Mouse (Mus musculus) forebrain, embryonic 11.5 days (tissue): ENCODE measurements around the gene Sfxn2. TPM values are rescaled to one million over a fixed set of nuclear protein-coding genes. Genes with fewer than 3 reads are reported as not detected.

Experiments used
- ATAC-seq: fragments of 200-750 bp; cut with Nextera tagmentation; replicated peaks from 2 replicates; pipeline ENCODE4 v1.8.0; 2017; ENCODE audit warnings: moderate TSS enrichment; ENCODE audit not compliant: low FRiP score
- DNase-seq: peaks from one replicate; pipeline ENCODE4 v3.0.0-alpha.2; 2017; ENCODE audit warnings: low spot score
- H3K27ac ChIP-seq: fragments of 300-500 bp; sonication (generic); 2 replicates; pipeline ENCODE4 v1.5.1; 2014; ENCODE audit warnings: low read depth, low read length
- H3K27me3 ChIP-seq: fragments of 300-500 bp; sonication (generic); 2 replicates; pipeline ENCODE4 v1.6.1; 2014; ENCODE audit warnings: mild to moderate bottlenecking, low read length, mixed read lengths; ENCODE audit not compliant: control insufficient read depth, insufficient read depth
- H3K36me3 ChIP-seq: fragments of 300-500 bp; sonication (generic); 2 replicates; pipeline ENCODE4 v1.6.1; 2014; ENCODE audit warnings: mild to moderate bottlenecking, low read length, moderate library complexity, mixed read lengths; ENCODE audit not compliant: control insufficient read depth, insufficient read depth
- H3K4me1 ChIP-seq: fragments of 300-500 bp; sonication (generic); replicated peaks from 2 replicates; pipeline ENCODE4 v1.6.1; 2014; ENCODE audit warnings: low read length, mixed read lengths; ENCODE audit not compliant: control insufficient read depth, insufficient read depth
- H3K4me2 ChIP-seq: fragments of 300-500 bp; sonication (generic); 2 replicates; pipeline ENCODE4 v1.6.1; 2014; ENCODE audit warnings: low read depth, mild to moderate bottlenecking, low read length, moderate library complexity, mixed read lengths; ENCODE audit not compliant: severe bottlenecking
- H3K4me3 ChIP-seq: fragments of 300-500 bp; sonication (generic); 2 replicates; pipeline ENCODE4 v1.5.1; 2014; ENCODE audit warnings: low read depth, low read length
- H3K9ac ChIP-seq: fragments of 300-500 bp; sonication (generic); 2 replicates; pipeline ENCODE4 v1.6.1; 2014; ENCODE audit warnings: low read length
- H3K9me3 ChIP-seq: fragments of 300-500 bp; sonication (generic); 2 replicates; pipeline ENCODE4 v1.6.1; 2016; ENCODE audit warnings: low read length, mixed read lengths; ENCODE audit not compliant: control insufficient read depth
- WGBS: fragments of 180-500 bp; shearing (Covaris S2); extraction: QIAGEN DNeasy Blood & Tissue Kit; methylation state at CpG from one replicate; pipeline ENCODE4 v1.1.7; 2014; 5-methylcytosine and 5-hydroxymethylcytosine counted together
- polyA plus RNA-seq: library from polyadenylated mRNA; unstranded; fragments of >200 nt; fragmentation: Nextera tagmentation; extraction: Ambion mirVana; gene quantifications from 2 replicates; pipeline ENCODE4 v1.2.1, GENCODE M21; 2014

The Sfxn2 gene
- polyA plus RNA-seq, 1 experiment from 2014 or later, result 10.9 TPM

DNA sequence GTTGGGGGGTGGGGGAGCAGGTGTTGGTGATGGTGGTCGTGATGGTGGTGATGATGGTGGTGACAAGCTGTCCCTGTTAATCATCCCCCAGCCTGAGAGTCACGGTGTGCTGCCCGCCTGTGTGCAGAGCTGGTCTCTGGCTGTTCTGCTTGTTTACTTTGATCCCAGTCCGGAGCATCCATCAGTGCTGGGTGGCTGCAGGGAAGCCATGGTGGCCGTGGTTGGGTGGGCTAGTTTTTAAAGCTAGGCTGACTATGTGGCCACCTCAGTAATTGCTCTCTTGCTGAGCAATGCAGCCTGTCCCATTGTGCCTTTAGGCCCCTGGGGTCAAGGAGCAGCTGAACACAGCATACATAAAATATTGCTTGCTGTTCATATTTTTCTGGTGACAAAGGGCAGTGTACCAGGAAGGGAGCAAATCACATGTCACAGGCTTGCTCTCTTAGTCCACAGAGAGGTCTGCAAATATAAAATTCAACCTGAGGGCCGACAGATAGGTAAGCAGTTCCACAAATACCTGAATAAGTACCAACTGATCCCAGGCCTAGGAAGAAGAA lies 38.5 kb upstream of the Sfxn2 start:
- WGBS, result 72% methylated on average over 6 of the region's 6 CpGs
- peaks cover 34% of the 10 kb centered on the region for H3K4me1 ChIP-seq

DNA sequence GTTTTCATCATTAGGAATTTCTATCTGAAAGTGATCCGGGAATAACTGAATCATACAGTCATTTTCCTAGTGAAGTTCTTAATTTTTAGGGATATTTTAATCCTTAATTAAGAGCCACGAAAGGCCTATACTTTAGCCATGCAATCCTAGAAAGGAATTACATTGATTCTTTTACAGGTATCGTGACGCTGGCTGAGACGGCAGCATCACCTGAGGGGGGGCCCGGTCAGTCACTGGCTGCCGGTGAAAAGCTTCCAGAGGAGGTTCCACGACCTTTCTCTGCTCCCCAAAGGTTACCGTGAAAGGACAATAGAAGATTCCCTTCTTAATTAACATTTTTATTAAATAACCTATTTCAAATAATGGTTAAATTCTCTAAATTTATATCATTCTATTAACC lies 35.8 kb upstream of the Sfxn2 start:
- Histone ChIP-seq H3K9ac (no peak overlapping the region), H3K4me3 (no peak overlapping the region), H3K36me3 (no peaks in the 10 kb centered on the region), H3K4me2 (no peak overlapping the region), H3K4me1 (peaks cover 9% of the 10 kb centered on the region), H3K27me3 (no peaks in the 10 kb centered on the region), H3K27ac (no peak overlapping the region), H3K9me3 (no peaks in the 10 kb centered on the region)
- no peak for ATAC-seq
- no peak for DNase-seq
- 91% methylated on average over 9 of the region's 9 CpGs for WGBS

More for the DNA sequence above, 38.5 kb upstream of the Sfxn2 start:
- Histone ChIP-seq H3K27me3 (no peaks in the 10 kb centered on the region), H3K36me3 (no peaks in the 10 kb centered on the region), H3K4me3 (no peak overlapping the region), H3K9me3 (no peaks in the 10 kb centered on the region), H3K4me2 (no peak overlapping the region), H3K27ac (no peak overlapping the region), H3K9ac (no peak overlapping the region)
- ATAC-seq (no peak), DNase-seq (no peak)

DNA sequence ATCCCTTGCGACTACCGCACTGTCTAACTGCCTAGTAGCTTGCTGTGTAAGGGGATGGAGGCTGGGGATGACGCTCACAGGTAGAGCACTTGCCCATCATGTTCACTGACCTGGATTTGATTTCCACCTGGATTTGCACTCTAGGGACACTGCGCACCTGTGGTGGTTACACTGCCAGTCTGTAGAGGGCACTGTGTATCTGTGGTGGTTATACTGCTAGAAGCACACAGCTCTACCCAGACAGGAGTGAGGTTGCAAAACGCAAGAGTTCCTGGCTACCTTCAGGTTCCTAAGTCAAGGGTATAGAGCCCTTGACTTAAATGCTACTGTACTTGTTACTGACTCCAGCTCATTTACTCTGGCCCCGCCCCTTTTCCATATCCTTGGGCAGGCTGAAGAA lies 35.0 kb upstream of the Sfxn2 start:
- H3K36me3 ChIP-seq, result no peaks in the 10 kb centered on the region

DNA sequence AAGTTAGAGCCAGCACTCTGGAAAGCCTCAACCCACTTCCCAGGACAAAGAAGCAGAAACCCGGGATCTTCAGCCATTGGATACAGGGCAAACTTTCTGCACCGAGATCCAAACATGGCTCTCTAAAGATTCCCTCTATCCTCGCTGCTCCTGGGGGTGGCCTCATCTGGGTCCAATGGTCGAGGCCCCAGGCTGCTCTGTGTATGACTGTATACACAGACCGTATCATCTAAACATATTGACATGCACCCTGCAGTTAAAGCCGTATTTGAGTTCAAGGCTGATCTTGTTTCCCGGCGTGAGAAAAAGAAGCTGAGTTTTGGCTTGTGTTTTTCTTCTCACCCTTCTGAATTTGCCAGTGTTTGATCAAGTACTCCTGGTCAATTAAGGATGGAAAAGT lies 30.4 kb upstream of the Sfxn2 start:
- Histone ChIP-seq H3K9ac (no peak overlapping the region), H3K36me3 (no peaks in the 10 kb centered on the region), H3K27ac (no peak overlapping the region), H3K4me3 (no peak overlapping the region), H3K27me3 (no peaks in the 10 kb centered on the region), H3K4me1 (no peaks in the 10 kb centered on the region), H3K9me3 (no peaks in the 10 kb centered on the region), H3K4me2 (no peak overlapping the region)
- ATAC-seq (no peak), DNase-seq (no peak)
- 93% methylated on average over 8 of the region's 8 CpGs for WGBS

More for the DNA sequence above, 35.0 kb upstream of the Sfxn2 start:
- no peaks in the 10 kb centered on the region for H3K9me3 ChIP-seq
- no peaks in the 10 kb centered on the region for H3K27me3 ChIP-seq
- H3K9ac ChIP-seq, result no peak overlapping the region
- H3K4me2 ChIP-seq, result no peak overlapping the region
- no peak for ATAC-seq
- 90% methylated on average over 6 of the region's 6 CpGs for WGBS
- no peak overlapping the region for H3K4me3 ChIP-seq
- DNase-seq, result no peak
- H3K4me1 ChIP-seq, result peaks cover 2% of the 10 kb centered on the region; the same call in 1 of the 2 replicates
- no peak overlapping the region for H3K27ac ChIP-seq

DNA sequence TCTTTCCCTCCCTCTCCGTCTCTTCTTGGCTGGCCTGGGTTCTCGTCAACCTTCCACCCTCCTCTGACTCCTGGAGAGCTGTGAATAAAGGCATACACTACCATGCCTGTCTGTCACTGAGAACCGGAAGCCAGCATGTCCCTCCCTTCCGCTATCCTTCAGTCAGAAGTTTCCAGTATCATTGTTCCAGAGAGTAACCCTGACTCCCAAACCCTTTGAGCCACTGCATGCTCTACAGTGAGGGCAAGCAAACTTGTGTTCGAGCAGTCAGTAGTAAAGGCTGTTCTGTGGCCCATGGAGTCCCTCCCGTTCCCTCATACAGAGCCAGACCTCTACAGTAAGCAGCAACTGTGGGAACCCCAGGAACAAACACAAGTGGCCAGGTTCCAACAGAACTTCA lies 25.6 kb upstream of the Sfxn2 start:
- Histone ChIP-seq H3K4me1 (no peaks in the 10 kb centered on the region), H3K9ac (no peak overlapping the region), H3K27ac (peak overlapping the region; percentile 31; the same call in 1 of the 2 replicates), H3K27me3 (no peaks in the 10 kb centered on the region), H3K4me3 (no peak overlapping the region), H3K4me2 (no peak overlapping the region), H3K36me3 (no peaks in the 10 kb centered on the region), H3K9me3 (no peaks in the 10 kb centered on the region)
- DNase-seq (no peak), ATAC-seq (no peak)
- 80% methylated on average over 6 of the region's 6 CpGs for WGBS

DNA sequence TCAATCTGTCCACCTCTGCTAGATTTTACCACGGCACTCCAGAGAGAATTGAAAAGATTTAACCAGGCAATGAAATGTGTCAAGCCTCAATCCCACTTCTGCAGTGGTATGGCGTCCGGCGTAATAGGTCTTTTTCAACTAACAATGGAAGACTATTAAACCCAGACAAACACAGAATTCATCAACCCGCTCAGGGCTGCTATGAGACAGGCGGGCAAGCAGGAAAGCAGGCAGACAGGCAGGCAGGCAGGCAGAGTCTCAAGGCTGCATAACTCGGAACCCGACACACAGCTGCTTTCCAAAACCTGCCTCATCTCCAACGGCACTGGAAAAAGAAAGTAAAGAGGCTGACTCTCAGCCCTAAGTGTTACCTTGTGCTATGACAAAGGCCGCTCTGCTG lies 25.1 kb upstream of the Sfxn2 start:
- Histone ChIP-seq H3K4me1 (no peaks in the 10 kb centered on the region), H3K4me3 (no peak overlapping the region), H3K9me3 (no peaks in the 10 kb centered on the region), H3K36me3 (no peaks in the 10 kb centered on the region), H3K4me2 (no peak overlapping the region), H3K27me3 (no peaks in the 10 kb centered on the region), H3K27ac (peak overlapping the region; percentile 62), H3K9ac (no peak overlapping the region)
- DNase-seq (no peak), ATAC-seq (no peak)
- WGBS, result 68% methylated on average over 10 of the region's 10 CpGs

DNA sequence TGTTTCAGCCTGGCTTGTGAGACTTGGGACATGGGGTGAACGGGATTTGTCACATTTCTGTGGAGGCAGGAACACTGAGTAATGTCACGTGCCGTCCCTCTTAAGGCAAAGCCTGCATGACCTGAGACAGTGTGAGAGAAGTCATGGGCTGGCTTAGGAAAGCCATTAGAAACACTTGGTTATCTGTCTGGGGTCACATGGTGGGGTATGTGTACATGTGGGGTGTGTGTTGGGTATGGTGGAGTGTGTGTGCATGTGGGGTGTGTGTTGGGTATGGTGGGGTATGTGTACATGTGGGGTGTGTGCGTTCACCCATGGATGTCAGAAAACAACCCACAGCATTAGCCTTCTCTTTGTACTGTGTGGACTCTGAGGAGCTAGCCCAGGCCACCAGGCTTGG lies 22.8 kb upstream of the Sfxn2 start:
- Histone ChIP-seq H3K9me3 (no peaks in the 10 kb centered on the region), H3K27me3 (no peaks in the 10 kb centered on the region), H3K27ac (no peak overlapping the region), H3K4me3 (no peak overlapping the region), H3K4me1 (no peaks in the 10 kb centered on the region), H3K9ac (no peak overlapping the region), H3K4me2 (no peak overlapping the region), H3K36me3 (0 out of 2 replicates have a peak, but pooled peaks cover 1% of the 10 kb centered on the region)
- WGBS, result 92% methylated on average over 4 of the region's 4 CpGs
- ATAC-seq, result no peak
- DNase-seq, result no peak

DNA sequence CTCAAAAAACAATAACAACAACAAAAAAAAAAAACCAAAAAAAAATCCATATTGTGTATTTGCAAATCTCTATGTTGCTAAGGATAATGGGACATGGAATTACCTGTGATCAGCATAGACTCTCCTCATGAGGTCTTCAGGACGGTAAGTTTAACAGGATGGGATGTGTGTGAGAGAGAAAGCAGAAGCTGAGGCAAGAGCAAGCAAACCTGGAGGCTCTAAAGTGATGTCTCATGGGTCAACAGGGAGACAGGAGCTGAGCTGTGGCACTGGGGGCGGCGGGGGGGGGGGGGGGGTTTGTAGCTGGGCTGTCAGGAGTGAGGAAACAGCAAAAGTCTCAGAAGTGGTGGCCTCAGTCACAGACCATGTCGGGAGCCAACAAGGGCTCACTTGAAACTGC lies 20.7 kb upstream of the Sfxn2 start:
- peaks cover 5% of the 10 kb centered on the region; the same call in 1 of the 2 replicates for H3K36me3 ChIP-seq
- ATAC-seq, result no peak

DNA sequence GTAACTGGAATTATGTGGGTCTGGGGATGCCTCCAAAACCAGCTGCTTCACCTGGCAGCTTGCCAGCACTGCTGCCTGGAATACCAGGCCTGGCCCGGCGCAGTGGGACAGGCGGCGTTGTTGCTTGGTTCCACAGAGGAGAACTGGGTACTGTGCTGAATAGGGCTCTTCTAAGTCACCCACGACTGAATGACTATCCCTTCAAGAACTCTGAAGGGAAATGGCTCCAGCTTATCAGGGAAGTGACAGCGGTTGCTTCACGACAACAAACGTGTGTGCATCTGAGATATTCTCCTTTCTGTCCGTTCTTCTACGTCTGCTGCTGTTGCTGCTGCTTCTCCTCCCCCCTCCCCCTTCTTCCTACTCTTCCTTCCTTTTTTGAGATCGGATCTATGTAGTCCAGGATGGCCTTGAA lies 19.6 kb upstream of the Sfxn2 start:
- peaks cover 5% of the 10 kb centered on the region; the same call in 1 of the 2 replicates for H3K36me3 ChIP-seq

More for the DNA sequence above, 20.7 kb upstream of the Sfxn2 start:
- Histone ChIP-seq H3K4me1 (no peaks in the 10 kb centered on the region), H3K27me3 (no peaks in the 10 kb centered on the region), H3K9ac (no peak overlapping the region), H3K27ac (no peak overlapping the region), H3K9me3 (no peaks in the 10 kb centered on the region), H3K4me3 (no peak overlapping the region), H3K4me2 (no peak overlapping the region)
- 87% methylated on average over 4 of the region's 4 CpGs for WGBS
- no peak for DNase-seq

More for the DNA sequence above, 19.6 kb upstream of the Sfxn2 start:
- Histone ChIP-seq H3K27me3 (no peaks in the 10 kb centered on the region), H3K4me3 (no peak overlapping the region), H3K9me3 (no peaks in the 10 kb centered on the region), H3K4me2 (no peak overlapping the region), H3K27ac (no peak overlapping the region), H3K9ac (no peak overlapping the region), H3K4me1 (no peaks in the 10 kb centered on the region)
- peak; percentile 54 for DNase-seq
- WGBS, result 89% methylated on average over 11 of the region's 11 CpGs
- no peak for ATAC-seq
